Mouse (Mus musculus) ES-Bruce4 (cell line): ENCODE data around the gene Cuzd1.

ENCODE experiments used
- CTCF ChIP-seq: IDR thresholded peaks from one replicate; pipeline ENCODE4 v1.8.1; 2011; ENCODE audit warnings: low read depth, low read length
- POLR2A ChIP-seq: IDR thresholded peaks from one replicate; pipeline ENCODE4 v1.8.1; 2011; ENCODE audit warnings: low read length; ENCODE audit not compliant: insufficient read depth

DNA sequence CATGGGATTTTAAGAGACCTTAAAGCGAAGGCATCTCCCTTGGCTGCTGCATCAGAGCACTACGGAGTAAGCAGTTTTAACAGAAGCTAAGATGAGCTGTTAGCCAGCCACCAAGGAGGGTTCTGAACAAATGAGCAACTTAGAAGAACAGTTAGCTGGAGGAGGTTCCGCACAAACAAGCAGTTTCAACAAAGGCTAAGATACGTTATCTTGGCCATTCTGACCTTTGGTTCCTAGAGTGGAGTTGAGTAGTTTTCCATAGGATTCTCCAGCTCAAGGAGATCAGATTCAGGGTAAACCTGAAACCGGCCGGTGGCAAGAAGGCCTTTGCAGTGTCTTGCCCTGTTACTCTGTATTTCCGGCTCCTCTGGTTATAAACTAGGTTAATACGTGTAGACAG is 42.0 kb upstream of the Cuzd1 start:
- no peak for TF ChIP-seq POLR2A
- TF ChIP-seq CTCF: no peak
